Mouse (Mus musculus): ENCODE data around the gene Edem1. TPM values are rescaled to one million over a fixed set of nuclear protein-coding genes. Genes with fewer than 3 reads are reported as not detected.

Gene Edem1
- polyA plus RNA-seq (2012; ENCODE audit: insufficient read depth, insufficient read length, missing spikeins): 25.6 and 41.9 TPM in 2 replicates

DNA sequence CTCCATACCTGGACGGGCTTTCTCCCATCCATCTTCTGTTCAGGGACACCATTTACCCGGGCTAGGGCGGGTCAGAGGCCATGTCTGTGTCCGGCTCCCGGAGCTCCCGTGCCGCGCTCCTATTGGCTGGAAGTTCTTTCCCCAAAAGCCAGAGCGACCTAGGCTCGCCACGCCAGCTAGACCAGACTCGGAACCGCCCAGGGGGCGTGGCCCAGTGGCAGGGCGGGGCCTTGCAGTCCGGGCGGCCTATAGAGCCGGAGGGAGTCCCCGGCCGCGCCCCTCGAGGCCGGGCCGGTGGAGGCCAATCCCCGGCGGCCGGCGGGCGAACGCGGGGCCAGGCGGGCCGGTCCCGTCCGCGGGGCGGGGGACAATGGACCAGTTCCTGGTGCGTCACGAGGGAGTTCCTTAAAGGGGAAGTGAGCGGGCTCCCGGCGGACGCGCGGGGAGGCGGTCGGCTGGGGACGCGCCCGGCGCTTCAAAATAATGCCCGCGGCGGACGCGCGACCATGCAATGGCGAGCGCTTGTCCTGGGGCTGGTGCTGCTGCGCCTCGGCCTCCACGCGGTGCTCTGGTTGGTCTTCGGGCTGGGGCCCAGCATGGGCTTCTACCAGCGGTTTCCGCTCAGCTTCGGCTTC lies at the start of gene Edem1:
Gene Edem1 (plus strand): TSS at position 408 of the 635 bp plus-strand sequence.
- Histone ChIP-seq H3K27ac (replicated peaks; ENCODE audit: low read depth, low read length) (peak within 1 kb of the TSS; percentile 62), H3K4me3 (ENCODE audit: insufficient read depth, low read depth, low read length) (peak within 1 kb of the TSS; percentile 76), H3K4me1 (ENCODE audit: control insufficient read depth, insufficient read depth, insufficient read length, low read length) (peaks cover 12% of the 10 kb centered on the region)

GRCm38 (mm10) chr6:108781865-108782264 lies 46.6 kb upstream of the Edem1 start:
- no peak overlapping the region for H3K4me3 ChIP-seq (ENCODE audit: insufficient read depth, low read depth, low read length)
- H3K4me1 ChIP-seq (ENCODE audit: control insufficient read depth, insufficient read depth, insufficient read length, low read length): peaks cover 12% of the 10 kb centered on the region
- H3K27ac ChIP-seq (replicated peaks; ENCODE audit: low read depth, low read length): no peak overlapping the region

GRCm38 (mm10) chr6:108782526-108783183 lies 45.8 kb upstream of the Edem1 start, which contains the start of gene Arl8b:
TSS of gene Arl8b (plus strand) at chr6:108783099.
- Histone ChIP-seq H3K27ac (replicated peaks; ENCODE audit: low read depth, low read length) (peak within 1 kb of the TSS; percentile 84), H3K4me1 (ENCODE audit: control insufficient read depth, insufficient read depth, insufficient read length, low read length) (peaks cover 12% of the 10 kb centered on the region), H3K4me3 (ENCODE audit: insufficient read depth, low read depth, low read length) (peak within 1 kb of the TSS; percentile 88)

DNA sequence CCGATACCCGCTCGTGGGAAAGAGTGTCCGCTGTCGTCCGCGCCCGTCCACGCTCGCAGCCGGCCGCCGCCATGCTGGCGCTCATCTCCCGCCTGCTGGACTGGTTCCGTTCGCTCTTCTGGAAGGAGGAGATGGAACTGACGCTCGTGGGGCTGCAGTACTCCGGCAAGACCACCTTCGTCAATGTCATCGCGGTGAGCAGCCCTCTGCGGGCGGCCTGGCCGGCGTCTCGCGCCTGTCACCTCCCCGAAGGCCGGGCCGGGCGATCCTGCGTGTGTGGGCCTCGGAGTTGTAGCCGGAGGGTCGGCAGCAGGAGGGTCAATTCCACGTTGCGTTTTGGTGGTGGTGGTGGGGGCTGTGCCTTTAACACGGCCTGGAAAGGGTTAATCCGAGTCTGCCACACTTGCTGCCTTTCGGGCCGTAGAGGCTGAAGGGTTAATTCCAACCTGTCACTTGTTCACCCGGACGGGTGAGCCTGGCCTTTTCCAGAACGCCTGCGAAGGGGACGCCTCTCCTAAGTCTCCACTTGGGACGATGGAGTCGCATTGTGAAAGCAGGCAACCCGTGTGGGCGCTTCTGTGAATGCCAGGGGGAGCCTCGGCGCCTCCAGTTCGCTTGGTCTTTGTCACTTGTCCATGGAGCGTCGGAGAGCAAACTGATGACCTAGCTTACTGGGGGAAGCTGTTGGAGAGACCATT lies 45.1 kb upstream of the Edem1 start:
- Histone ChIP-seq H3K27ac (replicated peaks; ENCODE audit: low read depth, low read length) (peak overlapping the region; percentile 84), H3K4me3 (ENCODE audit: insufficient read depth, low read depth, low read length) (peak overlapping the region; percentile 88), H3K4me1 (ENCODE audit: control insufficient read depth, insufficient read depth, insufficient read length, low read length) (peaks cover 17% of the 10 kb centered on the region)

- Histone ChIP-seq H3K4me1 (ENCODE audit: control insufficient read depth, insufficient read depth, insufficient read length, low read length) (peaks cover 17% of the 10 kb centered on the region), H3K4me3 (ENCODE audit: insufficient read depth, low read depth, low read length) (peak overlapping the region; percentile 88), H3K27ac (replicated peaks; ENCODE audit: low read depth, low read length) (no peak overlapping the region)
These were observed 44.4 kb upstream of the Edem1 start for GRCm38 (mm10) chr6:108784056-108784455.

- no peak overlapping the region for H3K27ac ChIP-seq (replicated peaks; ENCODE audit: low read depth, low read length)
- H3K4me3 ChIP-seq (ENCODE audit: insufficient read depth, low read depth, low read length): peak overlapping the region; percentile 88; the same call in 1 of the 2 replicates
- H3K4me1 ChIP-seq (ENCODE audit: control insufficient read depth, insufficient read depth, insufficient read length, low read length): peaks cover 17% of the 10 kb centered on the region
These were observed 43.6 kb upstream of the Edem1 start for GRCm38 (mm10) chr6:108784796-108785195.

DNA sequence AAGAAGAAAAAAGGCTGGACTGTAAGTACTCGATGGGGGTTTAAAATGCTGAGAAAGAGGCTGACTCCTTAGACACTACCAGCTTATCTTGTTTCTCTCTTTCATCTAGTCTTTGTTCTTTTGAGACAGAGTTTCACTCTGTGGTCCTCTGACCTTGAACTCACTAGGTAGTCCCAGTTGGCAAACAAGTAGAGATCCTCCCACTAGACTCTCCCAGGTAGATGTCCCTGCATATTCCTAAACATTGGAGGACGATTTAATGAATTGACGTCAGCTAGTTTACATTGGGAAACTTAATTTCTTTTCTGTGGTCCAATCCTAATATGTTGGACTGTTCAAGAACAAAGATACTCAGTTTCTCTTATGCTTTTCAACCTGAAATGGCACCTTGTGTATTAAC lies 42.9 kb upstream of the Edem1 start:
- Histone ChIP-seq H3K27ac (replicated peaks; ENCODE audit: low read depth, low read length) (no peak overlapping the region), H3K4me3 (ENCODE audit: insufficient read depth, low read depth, low read length) (no peak overlapping the region), H3K4me1 (ENCODE audit: control insufficient read depth, insufficient read depth, insufficient read length, low read length) (peaks cover 17% of the 10 kb centered on the region)

DNA sequence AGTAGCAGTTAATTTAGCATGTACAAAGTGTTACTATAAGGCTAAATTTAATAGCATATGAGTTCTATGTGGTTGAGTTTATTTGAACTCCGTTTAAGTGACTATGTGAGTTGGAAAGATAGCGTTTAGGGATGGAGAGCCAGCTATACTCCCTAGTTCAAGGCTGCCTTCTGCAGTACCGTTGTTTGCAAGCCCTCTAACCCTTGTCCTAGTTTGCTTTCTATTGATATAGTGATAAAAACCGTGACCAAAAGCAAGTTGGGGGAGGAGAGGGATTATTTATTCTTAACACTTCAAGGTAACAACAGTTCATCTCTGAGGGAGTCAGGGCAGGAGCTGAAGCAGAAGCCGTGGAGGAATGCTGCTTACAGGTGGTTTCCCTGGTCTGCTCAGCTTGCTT lies 36.9 kb upstream of the Edem1 start:
- Histone ChIP-seq H3K4me1 (ENCODE audit: control insufficient read depth, insufficient read depth, insufficient read length, low read length) (peaks cover 22% of the 10 kb centered on the region), H3K4me3 (ENCODE audit: insufficient read depth, low read depth, low read length) (no peak overlapping the region), H3K27ac (replicated peaks; ENCODE audit: low read depth, low read length) (no peak overlapping the region)

GRCm38 (mm10) chr6:108795912-108796311 lies 32.5 kb upstream of the Edem1 start:
- no peak overlapping the region for H3K4me3 ChIP-seq (ENCODE audit: insufficient read depth, low read depth, low read length)
- H3K4me1 ChIP-seq (ENCODE audit: control insufficient read depth, insufficient read depth, insufficient read length, low read length): peaks cover 21% of the 10 kb centered on the region; the same call in 1 of the 2 replicates
- no peak overlapping the region for H3K27ac ChIP-seq (replicated peaks; ENCODE audit: low read depth, low read length)

GRCm38 (mm10) chr6:108796706-108797105 lies 31.7 kb upstream of the Edem1 start:
- no peak overlapping the region for H3K4me3 ChIP-seq (ENCODE audit: insufficient read depth, low read depth, low read length)
- no peak overlapping the region for H3K27ac ChIP-seq (replicated peaks; ENCODE audit: low read depth, low read length)

DNA sequence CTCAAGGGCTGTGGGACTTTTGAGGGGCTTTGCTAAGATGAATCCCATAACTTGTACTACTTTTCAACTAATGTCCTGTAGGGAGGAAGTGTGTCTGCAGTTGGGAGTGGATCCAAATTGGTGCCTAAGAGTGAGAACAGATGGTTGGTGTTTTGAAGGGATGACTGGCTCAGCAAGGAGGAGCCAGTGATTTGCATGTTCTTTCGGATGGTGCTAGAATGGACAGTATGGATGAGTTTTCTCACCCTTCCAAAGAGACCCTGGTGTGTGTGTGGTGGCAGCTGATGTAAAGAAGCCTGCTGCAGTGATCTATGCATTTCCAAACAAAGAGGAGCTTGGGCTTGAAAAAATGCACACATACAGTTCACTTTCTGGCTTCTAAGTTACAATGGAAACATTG lies 23.2 kb upstream of the Edem1 start:
- Histone ChIP-seq H3K27ac (replicated peaks; ENCODE audit: low read depth, low read length) (no peak overlapping the region), H3K4me1 (ENCODE audit: control insufficient read depth, insufficient read depth, insufficient read length, low read length) (peaks cover 6% of the 10 kb centered on the region), H3K4me3 (ENCODE audit: insufficient read depth, low read depth, low read length) (no peak overlapping the region)

More at GRCm38 (mm10) chr6:108796706-108797105, 31.7 kb upstream of the Edem1 start:
- H3K4me1 ChIP-seq (ENCODE audit: control insufficient read depth, insufficient read depth, insufficient read length, low read length): peaks cover 19% of the 10 kb centered on the region; the same call in 1 of the 2 replicates

DNA sequence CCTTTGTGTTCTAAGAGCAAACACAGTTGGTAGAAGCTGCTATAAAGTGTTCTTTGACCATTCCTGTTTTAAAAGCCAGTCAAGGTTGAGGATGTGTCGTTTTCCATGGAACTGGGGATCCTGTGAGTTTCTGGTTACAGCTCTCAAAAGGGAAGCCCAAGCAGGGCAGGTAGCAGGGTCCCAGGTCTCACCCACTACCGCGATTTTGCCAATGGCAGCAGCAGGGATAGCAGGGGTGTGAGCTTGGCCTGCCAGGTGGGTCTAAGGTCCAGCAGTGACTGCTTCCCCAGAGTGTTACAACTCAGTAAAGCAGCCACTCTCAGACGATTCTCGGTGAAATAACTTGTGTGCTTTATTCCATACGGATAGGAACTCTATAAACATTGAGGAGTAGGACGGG lies 22.6 kb upstream of the Edem1 start:
- Histone ChIP-seq H3K4me3 (ENCODE audit: insufficient read depth, low read depth, low read length) (no peak overlapping the region), H3K27ac (replicated peaks; ENCODE audit: low read depth, low read length) (no peak overlapping the region), H3K4me1 (ENCODE audit: control insufficient read depth, insufficient read depth, insufficient read length, low read length) (peaks cover 8% of the 10 kb centered on the region)

GRCm38 (mm10) chr6:108807446-108807845 lies 21.0 kb upstream of the Edem1 start:
- H3K4me3 ChIP-seq (ENCODE audit: insufficient read depth, low read depth, low read length): no peak overlapping the region
- H3K4me1 ChIP-seq (ENCODE audit: control insufficient read depth, insufficient read depth, insufficient read length, low read length): peaks cover 8% of the 10 kb centered on the region

GRCm38 (mm10) chr6:108808786-108809185 lies 19.7 kb upstream of the Edem1 start:
- no peak overlapping the region for H3K4me3 ChIP-seq (ENCODE audit: insufficient read depth, low read depth, low read length)
- no peak overlapping the region for H3K27ac ChIP-seq (replicated peaks; ENCODE audit: low read depth, low read length)
- H3K4me1 ChIP-seq (ENCODE audit: control insufficient read depth, insufficient read depth, insufficient read length, low read length): peaks cover 8% of the 10 kb centered on the region

More at GRCm38 (mm10) chr6:108807446-108807845, 21.0 kb upstream of the Edem1 start:
- H3K27ac ChIP-seq (replicated peaks; ENCODE audit: low read depth, low read length): no peak overlapping the region

- Histone ChIP-seq H3K4me3 (ENCODE audit: insufficient read depth, low read depth, low read length) (no peak overlapping the region), H3K27ac (replicated peaks; ENCODE audit: low read depth, low read length) (no peak overlapping the region), H3K4me1 (ENCODE audit: control insufficient read depth, insufficient read depth, insufficient read length, low read length) (peaks cover 8% of the 10 kb centered on the region)
These were observed 18.2 kb upstream of the Edem1 start for GRCm38 (mm10) chr6:108810237-108810636.

All from brown adipose tissue, adult 24 weeks (tissue).